Mouse (Mus musculus) embryonic fibroblast, embryonic 13.5 days (primary cell): ENCODE results near the gene Gm20708. TPM values are rescaled to one million over a fixed set of nuclear protein-coding genes. Genes with fewer than 3 reads are reported as not detected.
"Not testable (repeated sequence)": the region's sequence is repeated elsewhere in the genome, so short reads cannot be mapped to it uniquely, and the experiment has no call there.

ENCODE experiments used
- H3K27ac ChIP-seq: 2 replicates; pipeline ENCODE4 v1.5.1; 2012; ENCODE audit warnings: low read length, control low read depth, inconsistent platforms; ENCODE audit not compliant: insufficient read depth
- H3K4me1 ChIP-seq: 2 replicates; pipeline ENCODE4 v1.6.1; 2011; ENCODE audit warnings: low read length; ENCODE audit not compliant: control insufficient read depth, insufficient read depth
- H3K4me3 ChIP-seq: 2 replicates; pipeline ENCODE4 v1.5.1; 2011; ENCODE audit warnings: mild to moderate bottlenecking, control low read depth, low read length; ENCODE audit not compliant: insufficient read depth
- CTCF ChIP-seq: IDR thresholded peaks from 2 replicates; pipeline ENCODE4 v1.5.1; 2011; ENCODE audit warnings: mild to moderate bottlenecking, control low read depth, low read length, moderate library complexity, borderline replicate concordance; ENCODE audit not compliant: insufficient read depth
- POLR2A ChIP-seq: IDR thresholded peaks from 2 replicates; pipeline ENCODE4 v1.6.1; 2011; ENCODE audit warnings: low read depth, mild to moderate bottlenecking, control low read depth, low read length, moderate library complexity
- polyA plus RNA-seq: library from polyadenylated mRNA; stranded (reverse); fragments of >200 nt; gene quantifications from 2 replicates; pipeline ENCODE4 v1.2.4, GENCODE M21; 2011; ENCODE audit warnings: low read depth; ENCODE audit not compliant: missing spikeins, insufficient read length

Gene Gm20708
- polyA plus RNA-seq, 1 experiment: 0.49 TPM

DNA sequence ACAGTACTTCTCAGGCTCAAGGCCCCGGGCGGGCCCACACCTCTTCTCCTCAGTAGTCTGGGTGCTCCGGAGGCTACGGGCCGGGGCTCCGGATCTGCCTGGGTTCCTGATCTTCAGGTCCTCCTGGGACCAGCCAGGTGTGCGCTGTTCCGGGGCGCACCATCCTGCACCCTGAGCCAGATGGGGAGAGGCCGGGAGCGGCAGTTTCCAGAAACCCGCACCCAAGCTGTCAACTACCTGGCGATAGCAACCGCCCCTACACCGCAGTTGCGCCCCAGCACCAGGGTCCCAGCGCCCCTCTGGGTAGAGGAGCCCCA, 29.3 kb upstream of the Gm20708 start:
- Histone ChIP-seq H3K4me3 (peak overlapping the region; percentile 52), H3K27ac (peak overlapping the region; percentile 62), H3K4me1 (peaks cover 5% of the 10 kb centered on the region; the same call in 1 of the 2 replicates)
- TF ChIP-seq CTCF (no peak), POLR2A (no peak)

DNA sequence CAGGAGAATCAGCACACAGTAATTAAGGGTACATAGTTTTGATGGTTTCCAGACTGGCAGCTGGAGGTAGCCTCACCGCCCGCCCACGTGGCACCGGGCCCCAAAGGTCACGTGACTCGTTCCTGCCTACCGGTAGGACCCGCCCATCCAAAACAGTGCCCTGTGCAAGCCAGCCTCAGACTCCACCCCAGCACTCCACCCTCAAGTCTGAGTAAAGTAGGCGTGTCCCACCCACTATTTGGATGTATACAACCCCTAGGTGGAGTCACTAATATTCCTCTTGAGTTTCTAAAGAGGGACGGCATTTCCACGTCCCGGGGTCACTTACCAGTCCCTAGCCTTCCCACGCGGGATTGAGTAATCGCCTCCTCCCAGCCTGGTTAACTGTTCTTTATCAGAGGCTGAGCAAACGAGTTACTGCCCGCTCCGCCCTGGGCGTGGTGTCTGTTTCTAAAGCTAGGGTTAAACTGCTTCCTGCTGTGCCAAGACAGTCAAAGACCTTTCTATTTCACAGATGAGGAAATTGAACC, 28.8 kb upstream of the Gm20708 start:
- H3K4me1 ChIP-seq: peaks cover 5% of the 10 kb centered on the region; the same call in 1 of the 2 replicates
- peak overlapping the region; percentile 62 for H3K27ac ChIP-seq
- H3K4me3 ChIP-seq: peak overlapping the region; percentile 52
- TF ChIP-seq CTCF: no peak
- TF ChIP-seq POLR2A: peak; percentile 40

DNA sequence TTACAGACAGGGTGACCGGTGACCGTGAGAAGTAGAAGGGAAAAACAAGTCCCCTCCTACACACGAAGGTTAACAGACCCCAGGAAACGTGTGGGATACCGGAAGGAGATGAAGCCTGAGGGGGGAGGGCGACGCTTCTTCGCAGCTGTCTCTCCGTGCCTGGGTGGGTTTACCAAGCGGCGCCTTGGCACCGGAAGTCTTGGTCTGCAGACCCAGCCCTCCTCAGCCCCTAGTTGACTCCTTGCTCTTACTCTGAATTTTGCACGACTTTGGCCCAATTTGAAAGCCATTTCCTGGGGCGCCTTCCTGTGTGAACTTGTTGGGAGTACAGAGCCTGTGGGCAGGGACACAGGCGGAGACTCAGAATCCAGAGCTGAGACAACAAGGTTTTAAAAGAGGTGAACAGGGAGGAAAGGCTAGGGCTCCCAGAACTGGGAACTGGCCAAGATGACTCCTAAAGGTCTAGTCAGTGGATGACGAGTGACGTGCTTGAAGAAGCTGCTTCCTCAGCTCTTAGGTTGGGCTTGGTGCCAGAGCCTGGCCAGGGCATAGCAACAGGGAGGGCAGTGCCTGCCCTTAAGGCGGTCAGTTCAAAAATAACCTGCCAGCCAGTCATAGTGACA, 28.2 kb upstream of the Gm20708 start:
- H3K27ac ChIP-seq: peak overlapping the region; percentile 61
- H3K4me3 ChIP-seq: 0 out of 2 replicates have a peak overlapping the region, but pooled peaks have one; percentile 3
- H3K4me1 ChIP-seq: peaks cover 5% of the 10 kb centered on the region; the same call in 1 of the 2 replicates
- TF ChIP-seq CTCF (no peak), POLR2A (no peak)

DNA sequence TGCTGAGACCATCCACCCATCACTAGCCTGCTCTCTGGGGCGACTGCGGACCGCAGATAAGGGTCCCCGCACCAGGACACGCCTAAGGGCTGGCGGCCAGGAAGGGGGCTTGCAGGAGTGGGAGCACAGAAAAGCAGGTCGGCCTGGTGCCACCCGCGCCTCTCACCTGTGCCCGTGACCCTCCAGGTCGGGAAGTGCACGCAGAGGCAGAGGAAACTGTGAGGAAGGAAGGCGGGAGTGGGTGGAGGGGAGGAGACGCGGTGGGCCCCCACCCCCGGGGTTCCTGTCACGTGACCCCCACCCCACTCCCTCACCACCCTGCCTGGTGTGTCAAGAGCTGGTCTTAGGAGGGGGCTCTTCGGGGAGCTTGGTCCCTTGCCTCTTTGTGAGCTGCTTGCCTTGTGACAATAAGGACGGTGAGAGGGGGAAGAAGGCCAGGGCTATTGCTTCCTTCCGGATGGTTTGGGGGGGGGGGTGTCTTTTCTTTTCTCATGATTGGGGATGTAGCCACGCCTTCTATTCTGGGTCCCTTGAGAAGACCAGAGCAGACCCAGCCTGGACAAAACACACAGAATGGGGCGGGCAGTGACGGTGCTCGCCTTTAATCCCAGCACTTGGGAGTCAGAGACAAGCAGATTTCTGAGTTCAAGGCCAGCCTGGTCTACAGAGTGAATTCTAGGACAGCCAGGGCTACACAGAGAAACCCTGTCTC, 27.3 kb upstream of the Gm20708 start, which contains the start of the genes Tmc8 and Tmc6:
Tmc8 (plus strand) TSS at position 84 of the 712 bp plus-strand sequence.
Tmc6 (minus strand) TSS at position 206 of the 712 bp plus-strand sequence.
- Histone ChIP-seq H3K4me1 (peaks cover 5% of the 10 kb centered on the region; the same call in 1 of the 2 replicates), H3K27ac (peak within 1 kb of the TSS; percentile 61), H3K4me3 (0 out of 2 replicates have a peak within 1 kb of the TSS, but pooled peaks have one; percentile 3)
- no peak for TF ChIP-seq CTCF
- no peak for TF ChIP-seq POLR2A

DNA sequence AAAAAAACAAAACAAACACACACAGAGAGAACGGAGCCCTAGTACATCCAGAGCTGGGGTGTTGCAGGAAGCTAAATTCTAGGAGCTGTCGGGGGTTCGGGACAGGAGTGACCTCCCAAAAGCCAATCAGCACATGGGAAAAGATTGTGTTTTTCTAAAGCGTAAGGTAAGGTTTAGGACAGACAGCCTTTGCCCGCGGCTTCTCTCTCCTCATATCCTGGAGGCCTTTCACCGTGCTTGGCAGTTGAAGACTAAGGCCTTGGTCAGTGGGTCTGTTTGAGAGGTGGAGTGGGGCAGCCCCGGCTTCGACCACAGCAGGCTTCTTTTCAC, 26.8 kb upstream of the Gm20708 start:
- H3K4me1 ChIP-seq: peaks cover 5% of the 10 kb centered on the region; the same call in 1 of the 2 replicates
- no peak for TF ChIP-seq CTCF
- TF ChIP-seq POLR2A: no peak
- H3K27ac ChIP-seq: no peak overlapping the region
- H3K4me3 ChIP-seq: no peak overlapping the region

DNA sequence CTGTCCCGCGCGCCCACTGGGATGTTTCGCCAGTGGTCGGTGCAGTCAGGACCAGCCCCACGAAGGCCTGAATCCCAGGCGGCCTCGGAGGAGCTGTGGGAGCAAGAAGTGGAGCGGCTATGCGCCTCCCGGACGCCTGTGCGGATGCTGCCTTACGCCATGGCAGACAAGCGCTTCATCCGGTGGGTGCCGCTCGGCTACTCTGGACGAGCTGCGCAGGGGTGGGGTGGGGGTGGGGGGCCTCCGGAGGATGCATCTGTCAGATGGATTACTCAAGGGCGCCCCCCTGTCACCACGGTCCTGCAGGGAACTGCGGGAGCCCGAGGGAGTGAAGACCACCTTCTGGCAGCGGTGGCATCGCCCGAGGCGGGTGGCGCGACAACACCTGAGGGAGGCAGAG, 26.4 kb upstream of the Gm20708 start:
- H3K4me1 ChIP-seq: peaks cover 5% of the 10 kb centered on the region; the same call in 1 of the 2 replicates
- no peak overlapping the region for H3K4me3 ChIP-seq
- no peak overlapping the region for H3K27ac ChIP-seq
- 0 out of 2 replicates have a peak, but pooled peaks have one; percentile 14 for TF ChIP-seq CTCF
- TF ChIP-seq POLR2A: no peak

DNA sequence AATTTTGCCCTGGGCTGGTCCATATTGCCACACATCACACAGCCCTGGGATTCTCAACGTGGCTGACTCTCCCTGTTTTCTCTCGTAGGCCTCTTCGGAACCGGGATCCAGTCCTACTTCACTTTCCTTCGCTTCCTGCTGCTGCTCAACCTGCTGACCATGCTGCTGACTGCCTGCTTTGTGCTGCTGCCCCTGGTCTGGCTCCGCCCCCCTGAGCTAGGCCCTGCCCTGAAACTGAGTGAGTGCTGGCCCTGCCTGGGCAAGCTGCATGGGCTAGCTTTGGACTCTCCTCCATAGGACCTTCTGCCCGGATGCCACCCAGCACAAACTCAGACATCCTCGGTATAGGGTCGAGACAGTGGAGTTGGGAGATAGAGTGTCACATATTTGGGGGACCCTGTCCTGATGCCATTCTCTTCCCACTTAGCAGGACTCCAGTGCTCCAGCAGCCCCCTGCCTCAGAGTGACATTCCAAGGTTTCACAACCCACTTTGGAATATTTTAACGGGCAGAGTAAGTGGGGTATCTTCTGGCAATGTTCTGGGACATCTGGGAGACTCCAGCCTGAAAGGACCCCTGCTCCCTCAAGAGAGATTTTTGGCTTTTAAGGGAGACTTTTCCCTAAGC, 25.7 kb upstream of the Gm20708 start:
- H3K27ac ChIP-seq: no peak overlapping the region
- peaks cover 5% of the 10 kb centered on the region; the same call in 1 of the 2 replicates for H3K4me1 ChIP-seq
- TF ChIP-seq CTCF: no peak
- no peak for TF ChIP-seq POLR2A
- no peak overlapping the region for H3K4me3 ChIP-seq

DNA sequence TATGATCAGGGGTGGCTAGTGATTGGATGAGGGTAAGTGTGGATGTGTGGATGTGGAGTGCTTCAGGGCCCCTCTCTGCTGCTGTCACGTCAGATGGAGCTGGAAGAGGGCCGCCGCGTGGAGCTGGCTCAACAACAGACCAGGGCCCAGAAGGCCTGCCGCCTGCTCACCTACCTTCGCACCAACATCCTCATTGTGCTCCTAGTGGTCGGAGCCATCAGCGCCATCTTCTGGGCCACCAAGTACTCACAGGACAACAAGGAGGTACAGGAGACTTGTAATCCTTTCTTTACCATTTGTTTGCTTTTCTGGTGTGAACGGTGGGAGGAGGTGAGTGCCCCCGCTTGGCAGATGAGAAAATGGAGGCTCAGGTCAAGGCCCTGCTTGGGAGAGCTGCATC, 23.2 kb upstream of the Gm20708 start:
- H3K4me1 ChIP-seq: no peaks in the 10 kb centered on the region
- H3K4me3 ChIP-seq: no peak overlapping the region
- TF ChIP-seq CTCF (peak; percentile 73; the same call in 1 of the 2 replicates), POLR2A (no peak)
- H3K27ac ChIP-seq: no peak overlapping the region

DNA sequence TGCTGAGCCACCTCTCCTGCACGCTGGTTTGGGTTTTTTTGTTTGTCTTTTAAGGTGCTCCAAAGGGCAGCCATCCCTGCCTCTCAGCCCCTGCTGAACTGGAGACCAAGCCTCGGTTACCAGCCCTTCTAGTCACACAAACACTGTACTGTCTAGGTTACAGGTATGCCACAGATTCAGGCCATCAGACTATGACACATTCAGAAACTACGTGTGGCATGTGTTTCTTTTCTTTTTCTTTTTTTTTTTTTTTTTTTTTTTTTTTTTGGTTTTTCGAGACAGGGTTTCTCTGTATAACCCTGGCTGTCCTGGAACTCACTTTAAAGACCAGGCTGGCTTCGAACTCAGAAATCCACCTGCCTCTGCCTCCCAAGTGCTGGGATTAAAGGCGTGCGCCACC, 21.0 kb upstream of the Gm20708 start:
- not testable (repeated sequence) for H3K4me1 ChIP-seq, H3K27ac ChIP-seq, H3K4me3 ChIP-seq
